Mouse (Mus musculus): ENCODE results near the gene Wnt8b.

DNA sequence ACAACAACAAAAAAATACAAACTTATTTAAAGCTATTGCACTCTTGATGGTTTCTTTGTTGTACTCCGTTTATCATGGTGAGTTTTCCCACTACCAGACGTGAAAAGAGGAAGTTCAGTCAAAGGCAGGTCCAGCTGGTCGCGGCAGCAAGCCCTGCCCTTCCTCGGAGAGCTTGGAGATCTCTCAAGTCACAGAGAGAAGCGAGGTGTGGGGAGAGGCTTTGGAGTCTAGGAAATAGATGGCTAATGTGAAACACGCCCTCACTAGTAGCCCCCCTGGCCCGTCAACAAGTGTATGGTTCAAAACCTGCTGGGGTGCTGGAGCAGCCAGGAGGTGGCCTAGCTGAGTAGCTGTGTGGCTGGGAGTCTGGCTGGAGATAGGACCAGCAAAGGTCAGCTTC lies 3.2 kb downstream of the Wnt8b start:
- no peak for TF ChIP-seq CTCF (IDR thresholded peaks at IDR 0.05; ENCODE audit: low read depth)
- TF ChIP-seq EP300 (IDR thresholded peaks at IDR 0.05; ENCODE audit: low read depth), result no peak

All from liver, embryonic 14.5 days (tissue).